Mouse (Mus musculus) cerebellum, adult 2 months (tissue): Measurements from ENCODE around the gene Bsdc1. TPM values are rescaled to one million over a fixed set of nuclear protein-coding genes. Genes with fewer than 3 reads are reported as not detected.
"Not testable (repeated sequence)": the region's sequence is repeated elsewhere in the genome, so short reads cannot be mapped to it uniquely, and the experiment has no call there.

Experiments used
- DNase-seq, 2 experiments: peaks; one replicate each; pipeline ENCODE4 v3.0.0; 2021
- H3K27ac ChIP-seq: fragments of 200-500 bp; 2 replicates; pipeline ENCODE4 v1.5.1; 2012; ENCODE audit warnings: low read length, control low read depth, inconsistent platforms; ENCODE audit not compliant: insufficient read depth
- H3K27me3 ChIP-seq: fragments of 200-500 bp; 2 replicates; pipeline ENCODE4 v1.6.1; 2012; ENCODE audit warnings: inconsistent platforms, mild to moderate bottlenecking, low read length, moderate library complexity; ENCODE audit not compliant: control insufficient read depth, insufficient read depth
- H3K4me1 ChIP-seq: fragments of 200-500 bp; 2 replicates; pipeline ENCODE4 v1.6.1; 2011; ENCODE audit warnings: low read length; ENCODE audit not compliant: control insufficient read depth, insufficient read depth
- H3K4me3 ChIP-seq: fragments of 200-500 bp; replicated peaks from 2 replicates; pipeline ENCODE3; 2011; ENCODE audit warnings: mild to moderate bottlenecking, low read depth, low read length, control low read depth; ENCODE audit not compliant: insufficient read depth
- CTCF ChIP-seq: fragments of 200-500 bp; IDR thresholded peaks from 2 replicates; pipeline ENCODE4 v1.5.1; 2011; ENCODE audit warnings: low read depth, mild to moderate bottlenecking, control low read depth, low read length, moderate library complexity, borderline replicate concordance; ENCODE audit not compliant: insufficient read depth
- POLR2A ChIP-seq: fragments of 200-500 bp; IDR thresholded peaks from 2 replicates; pipeline ENCODE4 v1.6.1; 2011; ENCODE audit warnings: low read length, control low read depth, borderline replicate concordance; ENCODE audit not compliant: insufficient read depth
- WGBS: fragments of 180-500 bp; shearing (Covaris S2); methylation state at CpG from one replicate; pipeline ENCODE4 v1.1.7; 2018; 5-methylcytosine and 5-hydroxymethylcytosine counted together
- polyA plus RNA-seq: library from polyadenylated mRNA; depleted of rRNA; stranded (reverse); fragments of >200 nt; gene quantifications from 2 replicates; pipeline ENCODE4 v1.2.3, GENCODE M21; 2012; rRNA removed

Gene Bsdc1
- polyA plus RNA-seq, 1 experiment: 37.3 TPM

- DNase-seq: no peak
- TF ChIP-seq CTCF (no peak), POLR2A (no peak)
- WGBS: 87% methylated on average over 8 of the region's 8 CpGs
- H3K4me1 ChIP-seq: no peaks in the 10 kb centered on the region
- H3K27ac ChIP-seq: no peak overlapping the region
- peaks cover 3% of the 10 kb centered on the region; the same call in 1 of the 2 replicates for H3K27me3 ChIP-seq
- H3K4me3 ChIP-seq: no peak overlapping the region
Measured at GRCm38 (mm10) chr4:129518519-129518918, 57.1 kb downstream of the Bsdc1 start.

GRCm38 (mm10) chr4:129525338-129525737 lies 64.0 kb downstream of the Bsdc1 start:
- 94% methylated on average over 5 of the region's 5 CpGs for WGBS
- no peak overlapping the region for H3K4me3 ChIP-seq
- no peak for TF ChIP-seq CTCF
- no peak for TF ChIP-seq POLR2A
- H3K4me1 ChIP-seq: no peaks in the 10 kb centered on the region
- no peak for DNase-seq
- H3K27ac ChIP-seq: no peak overlapping the region
- H3K27me3 ChIP-seq: no peaks in the 10 kb centered on the region

DNA sequence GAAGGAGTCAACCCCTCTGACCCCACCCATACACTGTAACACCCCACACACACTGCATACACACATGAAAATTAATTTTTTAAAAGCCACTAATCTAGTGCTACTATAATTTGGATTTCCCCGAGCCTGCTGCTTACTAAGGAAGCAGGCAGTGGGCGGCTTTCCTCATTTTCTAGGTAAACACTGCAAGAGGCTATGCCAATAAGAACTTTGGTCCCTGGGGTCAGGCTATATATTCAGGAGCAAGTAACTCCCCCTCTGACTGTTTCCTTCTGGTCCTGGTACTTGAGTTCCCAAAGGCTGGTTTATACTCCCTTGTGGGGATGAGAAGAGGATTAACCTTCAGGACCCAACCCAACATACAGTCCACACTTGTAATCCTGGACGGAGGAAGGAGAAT lies 64.5 kb downstream of the Bsdc1 start:
- DNase-seq: no peak
- H3K27ac ChIP-seq: no peak overlapping the region
- H3K4me1 ChIP-seq: no peaks in the 10 kb centered on the region
- no peak overlapping the region for H3K4me3 ChIP-seq
- 86% methylated on average over 3 of the region's 3 CpGs for WGBS
- no peaks in the 10 kb centered on the region for H3K27me3 ChIP-seq
- TF ChIP-seq CTCF (no peak), POLR2A (no peak)

GRCm38 (mm10) chr4:129528901-129529300 lies 67.5 kb downstream of the Bsdc1 start:
- not testable (repeated sequence) for H3K27me3 ChIP-seq, H3K27ac ChIP-seq, DNase-seq, H3K4me3 ChIP-seq, H3K4me1 ChIP-seq
- WGBS: 98% methylated on average over 6 of the region's 6 CpGs

Other genes starting within 250 kb of the Bsdc1 start
- gene C77080, start 200.2 kb upstream of the Bsdc1 start, polyA plus RNA-seq: 15.6 and 18.5 TPM in 2 replicates
- 1.00 and 1.4 TPM in 2 replicates for gene Sync, start 174.0 kb upstream of the Bsdc1 start, polyA plus RNA-seq
- 70.9 and 73.7 TPM in 2 replicates for gene Rbbp4, start 126.2 kb upstream of the Bsdc1 start, polyA plus RNA-seq
- gene Zbtb8os, start 125.9 kb upstream of the Bsdc1 start, polyA plus RNA-seq: 31.2 and 35.3 TPM in 2 replicates
- 10.6 and 12.9 TPM in 2 replicates for gene Zbtb8a, start 83.5 kb upstream of the Bsdc1 start, polyA plus RNA-seq
- 2.1 and 2.2 TPM in 2 replicates for gene Zbtb8b, start 20.7 kb upstream of the Bsdc1 start, polyA plus RNA-seq
- gene Tssk3, start 29.4 kb downstream of the Bsdc1 start, polyA plus RNA-seq: 0.16 TPM in 2 replicates
- gene Fam229a, start 29.6 kb downstream of the Bsdc1 start, polyA plus RNA-seq: 0.67 and 0.92 TPM in 2 replicates
- gene Marcksl1, start 52.0 kb downstream of the Bsdc1 start, polyA plus RNA-seq: 68.0 and 70.0 TPM in 2 replicates
- gene Hdac1, start 81.1 kb downstream of the Bsdc1 start, polyA plus RNA-seq: 61.5 and 66.8 TPM in 2 replicates
- gene Lck, start 112.1 kb downstream of the Bsdc1 start, polyA plus RNA-seq: 0.92 and 1.00 TPM in 2 replicates
- gene Fam167b, start 117.0 kb downstream of the Bsdc1 start, polyA plus RNA-seq: 0.26 and 0.40 TPM in 2 replicates
- 231 and 232 TPM in 2 replicates for gene Eif3i, start 139.1 kb downstream of the Bsdc1 start, polyA plus RNA-seq
- 143 and 144 TPM in 2 replicates for gene Tmem234, start 139.1 kb downstream of the Bsdc1 start, polyA plus RNA-seq
- gene Dcdc2b, start 152.7 kb downstream of the Bsdc1 start, polyA plus RNA-seq: 8.8 and 10.6 TPM in 2 replicates
- 37.1 and 40.6 TPM in 2 replicates for gene Iqcc, start 157.5 kb downstream of the Bsdc1 start, polyA plus RNA-seq
- 184 and 201 TPM in 2 replicates for gene Ccdc28b, start 162.4 kb downstream of the Bsdc1 start, polyA plus RNA-seq
- gene Txlna, start 179.5 kb downstream of the Bsdc1 start, polyA plus RNA-seq: 40.0 and 40.6 TPM in 2 replicates
- gene Kpna6, start 211.2 kb downstream of the Bsdc1 start, polyA plus RNA-seq: 55.3 and 56.9 TPM in 2 replicates
- gene Tmem39b, start 235.3 kb downstream of the Bsdc1 start, polyA plus RNA-seq: 13.2 and 13.8 TPM in 2 replicates